Mouse (Mus musculus): ENCODE results near the gene Iqschfp.

Gene Iqschfp

GRCm38 (mm10) chr3:68518586-68518985, 626.6 kb downstream of the Iqschfp start:
- no peak for DNase-seq (ENCODE audit: low read depth, low spot score)

GRCm38 (mm10) chr3:68525361-68525878, 633.4 kb downstream of the Iqschfp start:
- no peak for DNase-seq (ENCODE audit: low read depth, low spot score)

- no peak for DNase-seq (ENCODE audit: low read depth, low spot score)
These were observed 634.4 kb downstream of the Iqschfp start for GRCm38 (mm10) chr3:68526416-68526815.

GRCm38 (mm10) chr3:68527182-68527581, 635.1 kb downstream of the Iqschfp start:
- no peak for DNase-seq (ENCODE audit: low read depth, low spot score)

- DNase-seq (ENCODE audit: low read depth, low spot score) = no peak
These were observed 639.9 kb downstream of the Iqschfp start for GRCm38 (mm10) chr3:68531908-68532307.

- no peak for DNase-seq (ENCODE audit: low read depth, low spot score)
These were observed 642.6 kb downstream of the Iqschfp start for GRCm38 (mm10) chr3:68534571-68535051.

- DNase-seq (ENCODE audit: low read depth, low spot score) = no peak
These were observed 643.2 kb downstream of the Iqschfp start for GRCm38 (mm10) chr3:68535160-68535728.

GRCm38 (mm10) chr3:68536071-68536470, 644.0 kb downstream of the Iqschfp start:
- DNase-seq (ENCODE audit: low read depth, low spot score) = no peak

- DNase-seq (ENCODE audit: low read depth, low spot score) = no peak
These were observed 649.7 kb downstream of the Iqschfp start for GRCm38 (mm10) chr3:68541688-68542087.

GRCm38 (mm10) chr3:68542944-68543501, 651.0 kb downstream of the Iqschfp start:
- peak; percentile 14 for DNase-seq (ENCODE audit: low read depth, low spot score)

- no peak for DNase-seq (ENCODE audit: low read depth, low spot score)
These were observed 652.8 kb downstream of the Iqschfp start for GRCm38 (mm10) chr3:68544811-68545210.

GRCm38 (mm10) chr3:68545898-68546297, 653.9 kb downstream of the Iqschfp start:
- no peak for DNase-seq (ENCODE audit: low read depth, low spot score)

- no peak for DNase-seq (ENCODE audit: low read depth, low spot score)
These were observed 663.1 kb downstream of the Iqschfp start for GRCm38 (mm10) chr3:68555087-68555662.

GRCm38 (mm10) chr3:68556891-68557290, 664.9 kb downstream of the Iqschfp start:
- no peak for DNase-seq (ENCODE audit: low read depth, low spot score)

- no peak for DNase-seq (ENCODE audit: low read depth, low spot score)
These were observed 666.7 kb downstream of the Iqschfp start for GRCm38 (mm10) chr3:68558744-68559143.

- no peak for DNase-seq (ENCODE audit: low read depth, low spot score)
These were observed 668.0 kb downstream of the Iqschfp start for GRCm38 (mm10) chr3:68560057-68560456.

- no peak for DNase-seq (ENCODE audit: low read depth, low spot score)
These were observed 670.8 kb downstream of the Iqschfp start for GRCm38 (mm10) chr3:68562838-68563237.

GRCm38 (mm10) chr3:68563922-68564321, 671.9 kb downstream of the Iqschfp start:
- no peak for DNase-seq (ENCODE audit: low read depth, low spot score)

GRCm38 (mm10) chr3:68564978-68565674, 673.1 kb downstream of the Iqschfp start:
- no peak for DNase-seq (ENCODE audit: low read depth, low spot score)

GRCm38 (mm10) chr3:68565675-68566055, 673.6 kb downstream of the Iqschfp start:
- no peak for DNase-seq (ENCODE audit: low read depth, low spot score)

GRCm38 (mm10) chr3:68567581-68567980, 675.5 kb downstream of the Iqschfp start:
- DNase-seq (ENCODE audit: low read depth, low spot score) = no peak

GRCm38 (mm10) chr3:68568149-68568548, 676.1 kb downstream of the Iqschfp start:
- no peak for DNase-seq (ENCODE audit: low read depth, low spot score)
